In genomic region chr4:62732840-62733239, GRCm38 (mm10) we compare ENCODE assay signal across 8 mouse cellular contexts.
DNase-seq lines count a peak whose midpoint lies in the region; ATAC-seq and TF ChIP-seq lines count a peak whose summit lies in the region.
"Had no signal": no experiment of that assay in that cellular context is flagged by ENCODE, and none has a peak within 500 bp of the region (broad histone marks: within the 10 kb centered on the region; RNA-seq: fewer than 3 reads in every experiment).

No protein-coding gene starts in this region.

- H3K9ac ChIP-seq in embryonic facial prominence, embryonic 15.5 days: no peak overlapping the region
- H3K9ac ChIP-seq in intestine, embryonic 14.5 days (ENCODE audit: low read length): no peak overlapping the region
- H3K9ac ChIP-seq in liver, postnatal 0 days (replicated peaks): no peak overlapping the region

- peak; percentile 71 for ATAC-seq in embryonic facial prominence, embryonic 15.5 days (ENCODE audit: insufficient number of reproducible peaks, low FRiP score, low TSS enrichment, low read depth)
- ATAC-seq in intestine, embryonic 14.5 days (replicated peaks; ENCODE audit: low FRiP score, low TSS enrichment, low read depth): peak; percentile 78
- peak; percentile 38; the same call in 1 of the 2 replicates for ATAC-seq in liver, postnatal 0 days

- no peak for TF ChIP-seq POLR2A in brain, embryonic 14.5 days (IDR thresholded peaks at IDR 0.05; ENCODE audit: borderline replicate concordance, extremely low read depth, insufficient read depth, insufficient read length, poor library complexity, severe bottlenecking)

- H3K4me3 ChIP-seq in embryonic facial prominence, embryonic 15.5 days (replicated peaks): no peak overlapping the region
- no peak overlapping the region for H3K4me3 ChIP-seq in intestine, embryonic 14.5 days (ENCODE audit: low read depth, low read length)
- H3K4me3 ChIP-seq in liver, postnatal 0 days (ENCODE audit: low read depth, low read length): no peak overlapping the region

- peaks cover 85% of the 10 kb centered on the region for H3K4me1 ChIP-seq in embryonic facial prominence, embryonic 15.5 days
- peaks cover 42% of the 10 kb centered on the region for H3K4me1 ChIP-seq in intestine, embryonic 14.5 days (replicated peaks; ENCODE audit: control insufficient read depth, insufficient read depth, low read length)
- H3K4me1 ChIP-seq in liver, postnatal 0 days (ENCODE audit: insufficient read depth): no peaks in the 10 kb centered on the region; the same call in 1 of the 2 replicates

- TF ChIP-seq CTCF in brain, embryonic 14.5 days (IDR thresholded peaks at IDR 0.05; ENCODE audit: borderline replicate concordance, extremely low read depth, insufficient read depth, insufficient read length): no peak
- TF ChIP-seq CTCF in liver, postnatal 0 days (IDR thresholded peaks at IDR 0.05; ENCODE audit: low read depth): no peak

- DNase-seq in brain, embryonic 14.5 days (ENCODE audit: low read depth): peak; percentile 50
- DNase-seq in intestine, embryonic 14.5 days (ENCODE audit: low spot score): no peak
- DNase-seq in liver, postnatal 0 days: no peak
- DNase-seq in thymus, postnatal 25 days: no peak
- DNase-seq in urinary bladder, adult 18-20 months (ENCODE audit: low spot score in 2 of 2): no peak
- DNase-seq in frontal cortex, postnatal 25 days (ENCODE audit: low spot score in 2 of 2): no peak
- DNase-seq: right cerebral cortex, adult 18-20 months had no signal

- peak overlapping the region; percentile 89 for H3K27ac ChIP-seq in embryonic facial prominence, embryonic 15.5 days (replicated peaks)
- peak overlapping the region; percentile 89 for H3K27ac ChIP-seq in intestine, embryonic 14.5 days (ENCODE audit: low read depth)
- peak overlapping the region; percentile 57; the same call in 1 of the 2 replicates for H3K27ac ChIP-seq in liver, postnatal 0 days (ENCODE audit: low read depth)

- H3K4me2 ChIP-seq in embryonic facial prominence, embryonic 15.5 days (replicated peaks): no peak overlapping the region
- H3K4me2 ChIP-seq in intestine, embryonic 14.5 days (ENCODE audit: low read length): no peak overlapping the region
- H3K4me2 ChIP-seq in liver, postnatal 0 days (ENCODE audit: low read depth, low read length): no peak overlapping the region

- no peaks in the 10 kb centered on the region for H3K9me3 ChIP-seq in embryonic facial prominence, embryonic 15.5 days (replicated peaks)
- no peaks in the 10 kb centered on the region for H3K9me3 ChIP-seq in intestine, embryonic 14.5 days (ENCODE audit: control insufficient read depth, low read length)
- no peaks in the 10 kb centered on the region for H3K9me3 ChIP-seq in liver, postnatal 0 days (ENCODE audit: low read length)

- 22% methylated on average over 2 of the region's 2 CpGs for WGBS in embryonic facial prominence, embryonic 15.5 days
- WGBS in intestine, embryonic 14.5 days: 3% methylated on average over 2 of the region's 2 CpGs
- WGBS in liver, postnatal 0 days (ENCODE audit: insufficient replicate concordance): 54% methylated on average over 2 of the region's 2 CpGs

- no peaks in the 10 kb centered on the region for H3K36me3 ChIP-seq in embryonic facial prominence, embryonic 15.5 days
- no peaks in the 10 kb centered on the region for H3K36me3 ChIP-seq in intestine, embryonic 14.5 days (ENCODE audit: control insufficient read depth, insufficient read depth, low read length)
- no peaks in the 10 kb centered on the region for H3K36me3 ChIP-seq in liver, postnatal 0 days (replicated peaks; ENCODE audit: insufficient read depth, low read length)

- H3K27me3 ChIP-seq in embryonic facial prominence, embryonic 15.5 days: no peaks in the 10 kb centered on the region
- no peaks in the 10 kb centered on the region for H3K27me3 ChIP-seq in intestine, embryonic 14.5 days (replicated peaks; ENCODE audit: control insufficient read depth, insufficient read depth, low read length)
- H3K27me3 ChIP-seq in liver, postnatal 0 days (ENCODE audit: insufficient read depth, low read length): no peaks in the 10 kb centered on the region

- no peak for TF ChIP-seq EP300 in liver, postnatal 0 days (IDR thresholded peaks at IDR 0.05; ENCODE audit: low read depth)
